Mouse (Mus musculus): ENCODE results near the gene Pole3.

Pole3 gene

GRCm38 (mm10) chr4:62524651-62525488 is at the start of gene Pole3, which contains the start of gene 4933430I17Rik:
Gene Pole3 (minus strand): TSS chr4:62525068.
Gene 4933430I17Rik (plus strand): TSS chr4:62525369.
- DNase-seq (ENCODE audit: extremely low read depth, insufficient read length, low spot score), result peak; percentile 95

GRCm38 (mm10) chr4:62570029-62570428 is 45.2 kb upstream of the Pole3 start:
- DNase-seq (ENCODE audit: extremely low read depth, insufficient read length, low spot score), result no peak

- DNase-seq (ENCODE audit: extremely low read depth, insufficient read length, low spot score), result no peak
These were observed 44.7 kb upstream of the Pole3 start for GRCm38 (mm10) chr4:62569603-62570002.

DNA sequence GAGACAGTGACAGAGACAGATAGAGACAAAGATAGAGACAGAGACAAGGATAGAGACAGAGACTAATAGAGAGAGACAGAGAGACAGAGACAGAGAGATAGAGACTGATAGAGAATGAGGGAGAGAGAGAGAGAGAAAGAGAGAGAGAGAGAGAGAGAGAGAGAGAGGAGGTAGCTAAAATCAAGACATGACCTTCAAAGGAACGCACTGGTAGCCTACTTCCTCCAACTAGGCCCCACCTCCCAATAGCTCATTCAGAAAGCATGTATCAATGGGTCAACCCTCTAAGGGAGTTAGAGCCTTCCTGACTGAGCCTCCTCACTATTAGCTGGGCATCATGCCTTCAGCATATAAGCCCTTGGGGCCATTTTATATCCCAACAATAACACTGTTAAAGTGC is 43.5 kb upstream of the Pole3 start:
- DNase-seq (ENCODE audit: extremely low read depth, insufficient read length, low spot score), result no peak

DNA sequence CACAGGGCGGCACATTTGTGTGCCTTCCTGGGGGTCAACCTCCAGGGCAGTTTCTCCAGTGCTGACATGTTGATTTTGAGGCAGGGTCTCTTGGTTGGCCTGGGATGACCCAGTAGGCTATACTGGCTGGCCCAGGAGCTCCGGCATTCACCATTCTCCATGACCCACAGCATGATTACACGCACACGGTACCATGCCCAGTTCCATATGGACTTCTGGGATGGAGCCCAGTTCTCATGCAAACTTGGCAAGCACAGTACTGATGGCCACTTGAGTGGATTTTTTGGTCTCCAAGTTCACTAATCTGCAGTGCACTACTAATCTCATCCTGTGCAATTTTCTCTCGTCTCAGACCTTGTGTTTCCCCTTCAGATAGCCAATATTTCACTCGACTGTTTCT is 42.8 kb upstream of the Pole3 start:
- no peak for DNase-seq (ENCODE audit: extremely low read depth, insufficient read length, low spot score)

- DNase-seq (ENCODE audit: extremely low read depth, insufficient read length, low spot score), result no peak
These were observed 41.7 kb upstream of the Pole3 start for GRCm38 (mm10) chr4:62566530-62566929.

GRCm38 (mm10) chr4:62562006-62562405 is 37.1 kb upstream of the Pole3 start:
- DNase-seq (ENCODE audit: extremely low read depth, insufficient read length, low spot score), result no peak

DNA sequence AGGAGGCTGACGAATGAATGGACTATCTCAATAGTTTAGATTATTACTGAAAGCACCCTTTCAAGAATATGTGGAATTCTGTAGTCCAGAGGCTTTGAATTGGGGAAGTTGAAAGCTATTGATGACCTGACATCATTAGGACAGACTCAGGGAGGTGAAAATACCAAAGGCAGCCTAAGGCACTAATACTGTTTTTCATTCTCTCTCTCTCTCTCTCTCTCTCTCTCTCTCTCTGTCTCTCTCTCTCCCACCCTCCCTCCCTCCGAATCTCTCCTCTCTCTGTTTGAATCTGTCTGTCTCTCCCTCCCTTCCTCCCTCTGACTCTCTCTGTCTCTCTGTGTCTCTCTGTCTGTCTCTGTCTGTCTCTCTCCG is 36.7 kb upstream of the Pole3 start:
- DNase-seq (ENCODE audit: extremely low read depth, insufficient read length, low spot score), result no peak

DNA sequence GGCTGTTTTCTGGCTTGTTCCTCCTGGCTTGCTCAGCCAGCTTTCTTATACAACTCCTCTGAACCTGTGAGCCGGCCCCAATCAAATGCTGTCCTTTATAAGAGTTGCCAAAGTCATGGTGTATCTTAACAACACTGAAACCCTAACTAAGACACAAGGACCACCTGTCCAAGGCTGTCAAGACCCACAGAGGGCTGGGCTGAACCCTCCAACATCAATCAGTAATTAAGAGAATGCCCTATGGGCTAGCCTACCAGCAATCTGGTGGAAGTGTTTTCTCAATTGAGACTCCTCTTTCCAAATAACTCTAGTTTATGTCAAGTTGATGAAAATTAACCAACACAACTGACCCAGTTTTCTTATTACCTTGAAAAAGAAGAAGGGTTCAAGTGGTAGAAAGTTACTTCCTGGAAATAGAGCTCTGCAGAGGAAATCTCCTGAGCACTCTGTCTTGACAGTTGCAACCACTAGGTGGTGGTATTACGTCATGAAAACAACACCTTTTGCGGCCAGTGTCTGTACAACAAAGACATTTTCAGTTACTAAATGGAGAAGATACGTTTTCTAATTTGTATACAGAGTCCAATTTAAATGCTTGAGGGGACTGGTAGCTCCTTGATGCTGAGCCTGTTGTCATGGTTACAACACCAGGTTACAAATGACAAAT is 36.2 kb upstream of the Pole3 start:
- peak; percentile 29 for DNase-seq (ENCODE audit: extremely low read depth, insufficient read length, low spot score)

DNA sequence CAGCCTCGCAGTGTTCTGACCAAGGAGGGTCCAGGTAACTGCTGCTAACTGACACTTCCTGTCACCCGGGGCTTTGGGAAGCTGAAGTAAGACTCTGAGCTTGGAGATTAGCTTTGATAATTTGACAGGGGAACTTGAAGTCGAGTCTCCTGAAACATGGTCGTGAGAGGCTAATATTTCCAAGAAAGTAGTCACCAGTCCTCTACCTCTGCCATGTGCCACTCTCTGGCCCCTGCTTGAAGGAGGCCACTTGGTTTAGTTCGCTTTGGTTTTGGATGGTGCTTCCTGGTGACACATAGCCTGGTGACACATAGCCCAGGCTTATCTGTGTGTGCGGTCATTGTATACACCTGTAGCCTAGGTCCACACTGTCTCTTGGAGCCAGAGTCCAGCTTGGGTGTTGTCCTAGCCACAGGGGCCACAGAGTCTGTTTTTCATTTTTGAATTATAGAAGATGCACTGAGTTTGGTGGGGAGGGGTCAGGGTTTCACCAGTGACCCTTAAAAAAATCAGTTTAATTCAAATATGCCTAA is 35.0 kb upstream of the Pole3 start, which contains the start of gene Rgs3:
TSS of gene Rgs3 (plus strand) at position 51 of the 533 bp plus-strand sequence.
- no peak for DNase-seq (ENCODE audit: extremely low read depth, insufficient read length, low spot score)

DNA sequence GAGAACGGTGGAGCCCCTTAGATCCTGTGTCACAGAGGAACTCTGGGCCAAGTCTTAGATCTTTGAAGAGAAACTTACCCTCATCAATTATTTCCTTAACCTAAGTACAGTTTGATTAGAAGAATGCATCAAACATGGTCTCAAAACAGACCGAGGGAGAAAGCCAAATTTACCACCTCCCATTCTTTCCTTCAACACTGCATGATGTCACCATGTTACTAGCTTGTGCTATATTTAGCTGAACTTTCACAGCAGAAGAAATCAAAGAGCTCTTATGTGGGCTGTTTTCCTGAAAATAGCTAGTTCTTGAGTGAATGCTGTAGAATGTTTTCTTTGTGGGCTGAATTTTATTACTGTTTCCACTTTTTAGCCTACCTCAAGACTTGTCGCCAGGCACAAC is 32.6 kb upstream of the Pole3 start:
- no peak for DNase-seq (ENCODE audit: extremely low read depth, insufficient read length, low spot score)

- DNase-seq (ENCODE audit: extremely low read depth, insufficient read length, low spot score), result no peak
These were observed 27.1 kb upstream of the Pole3 start for GRCm38 (mm10) chr4:62551966-62552365.

DNA sequence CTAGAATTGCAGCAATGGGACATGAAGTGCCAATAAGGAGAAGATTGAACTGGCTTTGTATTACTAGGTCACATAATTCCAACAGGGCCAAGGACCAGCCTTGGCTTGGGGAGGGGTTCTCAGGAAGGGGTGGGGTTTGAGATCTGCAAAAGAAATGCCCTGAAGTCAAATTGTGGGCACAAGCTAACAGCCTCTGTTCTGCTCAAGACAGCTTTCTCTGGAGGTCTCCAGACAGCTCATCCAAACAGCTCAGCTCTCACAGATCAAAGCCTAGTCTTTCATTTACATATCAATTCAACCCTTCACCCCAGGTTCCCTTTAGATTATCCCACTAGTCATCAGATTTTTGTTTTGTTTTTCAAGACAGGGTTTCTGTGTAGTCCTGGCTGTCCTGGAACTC is 19.9 kb upstream of the Pole3 start:
- DNase-seq (ENCODE audit: extremely low read depth, insufficient read length, low spot score), result no peak

DNA sequence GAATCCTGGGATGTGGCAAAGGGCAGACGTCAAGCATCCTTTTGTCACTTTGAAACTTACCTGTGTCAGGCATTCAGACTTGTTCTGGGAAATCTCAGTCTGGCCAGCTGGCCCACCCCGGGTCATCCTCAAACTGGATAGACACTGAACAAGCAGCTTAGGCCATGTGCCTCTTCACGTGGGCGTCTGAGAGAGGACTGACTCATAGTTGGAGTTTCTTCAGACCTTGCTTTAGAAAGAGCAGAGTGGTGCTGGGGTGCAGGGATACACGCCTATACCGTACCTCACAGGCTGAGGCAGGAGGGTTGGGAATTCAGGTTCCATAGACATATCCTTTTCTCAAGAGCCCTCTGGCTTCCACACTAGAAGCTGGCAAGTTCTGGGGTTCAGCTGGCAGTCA is 18.9 kb upstream of the Pole3 start:
- DNase-seq (ENCODE audit: extremely low read depth, insufficient read length, low spot score), result no peak

DNA sequence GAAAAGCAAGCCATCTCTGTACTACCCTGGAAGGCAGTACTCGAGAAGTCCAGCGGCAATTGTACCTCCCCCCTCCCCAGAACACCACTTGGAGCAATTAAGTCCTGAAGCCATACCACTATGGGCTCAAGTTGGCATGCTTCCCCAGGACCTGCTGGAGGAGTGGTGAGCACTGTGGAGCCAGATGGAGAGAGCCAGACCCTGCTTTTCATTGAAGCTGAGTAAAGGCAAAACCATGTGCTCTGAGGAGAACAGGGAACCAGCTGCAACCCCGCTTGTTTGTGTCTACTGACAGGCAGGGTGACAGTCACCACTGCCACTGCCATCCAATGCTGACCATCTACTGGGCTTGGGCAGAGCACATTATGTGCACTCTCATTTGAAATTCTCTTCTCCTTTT is 16.9 kb upstream of the Pole3 start:
- DNase-seq (ENCODE audit: extremely low read depth, insufficient read length, low spot score), result no peak

GRCm38 (mm10) chr4:62533729-62534128 is 8.9 kb upstream of the Pole3 start:
- DNase-seq (ENCODE audit: extremely low read depth, insufficient read length, low spot score), result no peak

- DNase-seq (ENCODE audit: extremely low read depth, insufficient read length, low spot score), result no peak
These were observed 2.8 kb upstream of the Pole3 start for GRCm38 (mm10) chr4:62527655-62528054.

GRCm38 (mm10) chr4:62526256-62526655 is 1.4 kb upstream of the Pole3 start:
- DNase-seq (ENCODE audit: extremely low read depth, insufficient read length, low spot score), result no peak

DNA sequence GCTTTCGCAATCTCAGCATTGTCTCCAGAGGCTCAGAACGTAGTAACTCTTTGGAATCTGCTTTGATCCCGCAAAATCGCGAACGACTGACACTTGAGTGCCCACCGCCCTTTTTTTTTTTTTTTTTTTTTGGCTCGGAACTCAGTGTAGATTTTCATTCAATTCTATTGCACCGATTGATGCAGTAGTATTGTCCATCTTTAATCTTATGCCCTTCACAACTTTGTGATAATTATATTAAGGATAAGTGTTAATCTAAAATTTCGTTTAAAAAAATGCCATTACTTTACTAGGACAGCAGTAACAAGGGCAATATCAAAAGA is 582 bp upstream of the Pole3 start:
- no peak for DNase-seq (ENCODE audit: extremely low read depth, insufficient read length, low spot score)

- no peak for DNase-seq (ENCODE audit: extremely low read depth, insufficient read length, low spot score)
These were observed 3.9 kb downstream of the Pole3 start for GRCm38 (mm10) chr4:62520892-62521400.

DNA sequence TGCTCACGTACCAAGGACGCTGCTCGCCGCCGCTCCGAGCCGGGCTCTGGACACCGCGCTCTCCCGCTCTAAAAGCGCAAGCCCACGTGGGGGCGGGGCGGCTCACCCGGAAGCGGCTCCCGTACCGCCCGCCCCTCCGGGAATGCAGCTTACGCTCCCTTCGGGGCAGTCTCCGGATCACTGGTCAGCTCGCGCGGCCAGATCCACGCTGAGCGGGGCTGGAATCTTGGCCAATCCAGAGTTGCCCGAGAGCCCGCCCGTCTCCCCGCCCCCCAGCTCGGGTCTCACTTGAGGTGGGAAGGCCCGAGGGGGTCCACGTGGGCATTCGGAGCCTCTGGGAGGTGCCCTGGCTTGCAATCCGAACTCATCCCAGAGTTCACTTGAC is 5.0 kb downstream of the Pole3 start, which contains the start of gene Alad:
TSS of gene Alad (minus strand) at position 70 of the 385 bp plus-strand sequence.
- peak; percentile 100 for DNase-seq (ENCODE audit: extremely low read depth, insufficient read length, low spot score)

Data from 3134 (cell line).